Mouse (Mus musculus): ENCODE data around the gene Pemt. TPM values are rescaled to one million over a fixed set of nuclear protein-coding genes. Genes with fewer than 3 reads are reported as not detected.
A peak's percentile ranks its signal among the peaks of the same experiment; 100 is the strongest.

Pemt gene
- polyA plus RNA-seq, 1 experiment: 0.49 TPM

DNA sequence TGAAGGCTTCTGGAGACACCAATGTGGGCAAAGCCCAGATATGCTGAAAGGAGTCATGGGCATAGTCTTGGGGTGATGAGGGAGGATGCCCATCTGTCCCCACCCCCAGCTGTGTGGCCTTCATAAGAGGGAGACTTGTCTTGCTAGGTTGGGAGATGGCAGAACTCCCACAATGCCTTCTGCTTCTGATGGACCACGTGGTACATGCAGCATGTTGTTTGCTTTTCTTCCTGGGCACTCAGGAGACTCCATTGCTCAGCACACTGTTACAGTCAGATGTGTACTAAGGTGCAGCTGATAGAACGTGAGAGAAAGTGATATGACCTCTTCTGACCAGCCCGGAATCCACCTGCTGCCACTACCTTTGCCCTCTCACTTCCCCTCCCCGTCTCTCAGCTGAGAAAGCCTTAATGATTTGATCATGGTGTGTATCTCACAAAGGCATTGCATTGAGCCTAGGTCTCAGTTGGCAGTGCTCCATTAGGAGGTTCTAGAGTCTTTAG, 15.3 kb upstream of the Pemt start:
- no peaks in the 10 kb centered on the region for H3K9me3 ChIP-seq (ENCODE audit: control insufficient read depth, low read length)
- peaks cover 26% of the 10 kb centered on the region for H3K4me1 ChIP-seq (ENCODE audit: control insufficient read depth)
- no peaks in the 10 kb centered on the region for H3K36me3 ChIP-seq (ENCODE audit: control insufficient read depth)
- no peak overlapping the region for H3K4me3 ChIP-seq (replicated peaks)
- H3K27me3 ChIP-seq (ENCODE audit: control insufficient read depth): no peaks in the 10 kb centered on the region
- TF ChIP-seq TAL1 (IDR thresholded peaks at IDR 0.05; ENCODE audit: low read length) (no peak), GATA1 (IDR thresholded peaks at IDR 0.05; ENCODE audit: low read length) (no peak)

- Histone ChIP-seq H3K4me1 (ENCODE audit: control insufficient read depth) (peaks cover 33% of the 10 kb centered on the region), H3K27me3 (ENCODE audit: control insufficient read depth) (no peaks in the 10 kb centered on the region), H3K4me3 (replicated peaks) (no peak overlapping the region), H3K9me3 (ENCODE audit: control insufficient read depth, low read length) (no peaks in the 10 kb centered on the region), H3K36me3 (ENCODE audit: control insufficient read depth) (no peaks in the 10 kb centered on the region)
- TF ChIP-seq TAL1 (IDR thresholded peaks at IDR 0.05; ENCODE audit: low read length) (no peak), GATA1 (IDR thresholded peaks at IDR 0.05; ENCODE audit: low read length) (no peak)
Observed at GRCm38 (mm10) chr11:60060026-60060425, 13.7 kb upstream of the Pemt start.

GRCm38 (mm10) chr11:60058441-60058840, 12.2 kb upstream of the Pemt start:
- no peaks in the 10 kb centered on the region for H3K27me3 ChIP-seq (ENCODE audit: control insufficient read depth)
- TF ChIP-seq TAL1 (IDR thresholded peaks at IDR 0.05; ENCODE audit: low read length) (no peak), GATA1 (IDR thresholded peaks at IDR 0.05; ENCODE audit: low read length) (no peak)
- H3K4me1 ChIP-seq (ENCODE audit: control insufficient read depth): peaks cover 33% of the 10 kb centered on the region
- H3K9me3 ChIP-seq (ENCODE audit: control insufficient read depth, low read length): no peaks in the 10 kb centered on the region
- H3K4me3 ChIP-seq (replicated peaks): no peak overlapping the region
- no peaks in the 10 kb centered on the region for H3K36me3 ChIP-seq (ENCODE audit: control insufficient read depth)

GRCm38 (mm10) chr11:60057987-60058386, 11.7 kb upstream of the Pemt start:
- TF ChIP-seq GATA1 (IDR thresholded peaks at IDR 0.05; ENCODE audit: low read length) (no peak), TAL1 (IDR thresholded peaks at IDR 0.05; ENCODE audit: low read length) (no peak)
- Histone ChIP-seq H3K4me1 (ENCODE audit: control insufficient read depth) (peaks cover 33% of the 10 kb centered on the region), H3K9me3 (ENCODE audit: control insufficient read depth, low read length) (no peaks in the 10 kb centered on the region), H3K4me3 (replicated peaks) (no peak overlapping the region), H3K36me3 (ENCODE audit: control insufficient read depth) (no peaks in the 10 kb centered on the region), H3K27me3 (ENCODE audit: control insufficient read depth) (no peaks in the 10 kb centered on the region)

- Histone ChIP-seq H3K27me3 (ENCODE audit: control insufficient read depth) (no peaks in the 10 kb centered on the region), H3K4me3 (replicated peaks) (no peak overlapping the region), H3K36me3 (ENCODE audit: control insufficient read depth) (no peaks in the 10 kb centered on the region), H3K4me1 (ENCODE audit: control insufficient read depth) (peaks cover 21% of the 10 kb centered on the region), H3K9me3 (ENCODE audit: control insufficient read depth, low read length) (no peaks in the 10 kb centered on the region)
- TF ChIP-seq TAL1 (IDR thresholded peaks at IDR 0.05; ENCODE audit: low read length) (no peak), GATA1 (IDR thresholded peaks at IDR 0.05; ENCODE audit: low read length) (no peak)
Observed at GRCm38 (mm10) chr11:60056520-60056919, 10.2 kb upstream of the Pemt start.

DNA sequence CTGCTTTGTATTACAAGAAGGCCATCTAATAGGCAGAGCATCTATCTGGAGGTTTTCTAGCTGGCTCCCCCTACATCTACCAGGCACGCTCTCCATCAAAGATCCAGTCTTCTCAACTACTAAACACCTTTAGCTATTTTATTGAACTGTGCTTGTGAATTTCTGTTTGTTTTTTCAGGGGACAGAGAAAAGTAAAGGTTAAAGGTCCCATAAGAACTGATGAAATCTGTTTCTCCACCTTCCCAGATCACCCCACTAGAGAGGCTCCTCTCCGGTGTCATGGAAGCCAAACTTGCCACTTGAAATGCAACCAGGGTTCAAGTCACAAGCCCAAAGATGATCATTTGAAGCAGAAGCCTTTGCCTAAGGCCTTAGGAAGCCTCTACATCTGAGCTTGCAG, 2.6 kb upstream of the Pemt start:
- TF ChIP-seq TAL1 (IDR thresholded peaks at IDR 0.05; ENCODE audit: low read length) (no peak), GATA1 (IDR thresholded peaks at IDR 0.05; ENCODE audit: low read length) (no peak)
- H3K4me3 ChIP-seq (replicated peaks): no peak overlapping the region
- no peaks in the 10 kb centered on the region for H3K27me3 ChIP-seq (ENCODE audit: control insufficient read depth)
- H3K9me3 ChIP-seq (ENCODE audit: control insufficient read depth, low read length): peaks cover 6% of the 10 kb centered on the region
- H3K4me1 ChIP-seq (ENCODE audit: control insufficient read depth): peaks cover 25% of the 10 kb centered on the region
- H3K36me3 ChIP-seq (ENCODE audit: control insufficient read depth): no peaks in the 10 kb centered on the region

- Histone ChIP-seq H3K27me3 (ENCODE audit: control insufficient read depth) (no peaks in the 10 kb centered on the region), H3K36me3 (ENCODE audit: control insufficient read depth) (no peaks in the 10 kb centered on the region), H3K4me3 (replicated peaks) (peak overlapping the region; percentile 72), H3K4me1 (ENCODE audit: control insufficient read depth) (peaks cover 25% of the 10 kb centered on the region), H3K9me3 (ENCODE audit: control insufficient read depth, low read length) (peaks cover 6% of the 10 kb centered on the region)
- TF ChIP-seq GATA1 (IDR thresholded peaks at IDR 0.05; ENCODE audit: low read length) (no peak), TAL1 (IDR thresholded peaks at IDR 0.05; ENCODE audit: low read length) (no peak)
Observed at GRCm38 (mm10) chr11:60045676-60046057, 622 bp downstream of the Pemt start.

DNA sequence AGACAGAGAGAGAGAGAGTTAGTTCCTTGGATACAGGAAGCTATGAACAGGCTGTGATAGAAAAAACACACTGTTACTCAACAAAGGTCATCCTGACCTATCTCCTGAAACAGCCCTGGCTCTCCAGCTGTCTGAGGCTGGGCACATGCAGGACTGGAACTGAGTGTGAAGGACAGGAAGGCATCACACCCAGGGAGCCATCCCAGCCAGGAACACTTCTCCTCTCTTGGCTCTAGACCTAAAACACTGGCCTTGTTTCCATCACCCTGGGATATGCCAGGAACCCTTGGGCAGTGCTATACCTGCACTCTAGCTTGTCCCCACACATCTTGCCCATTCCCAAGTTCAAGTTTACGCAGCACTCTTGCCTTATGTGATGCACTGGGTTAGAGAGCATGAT, 1.5 kb downstream of the Pemt start:
- H3K4me3 ChIP-seq (replicated peaks): no peak overlapping the region
- peaks cover 25% of the 10 kb centered on the region for H3K4me1 ChIP-seq (ENCODE audit: control insufficient read depth)
- peaks cover 2% of the 10 kb centered on the region for H3K9me3 ChIP-seq (ENCODE audit: control insufficient read depth, low read length)
- no peaks in the 10 kb centered on the region for H3K27me3 ChIP-seq (ENCODE audit: control insufficient read depth)
- TF ChIP-seq TAL1 (IDR thresholded peaks at IDR 0.05; ENCODE audit: low read length) (no peak), GATA1 (IDR thresholded peaks at IDR 0.05; ENCODE audit: low read length) (no peak)
- H3K36me3 ChIP-seq (ENCODE audit: control insufficient read depth): no peaks in the 10 kb centered on the region

DNA sequence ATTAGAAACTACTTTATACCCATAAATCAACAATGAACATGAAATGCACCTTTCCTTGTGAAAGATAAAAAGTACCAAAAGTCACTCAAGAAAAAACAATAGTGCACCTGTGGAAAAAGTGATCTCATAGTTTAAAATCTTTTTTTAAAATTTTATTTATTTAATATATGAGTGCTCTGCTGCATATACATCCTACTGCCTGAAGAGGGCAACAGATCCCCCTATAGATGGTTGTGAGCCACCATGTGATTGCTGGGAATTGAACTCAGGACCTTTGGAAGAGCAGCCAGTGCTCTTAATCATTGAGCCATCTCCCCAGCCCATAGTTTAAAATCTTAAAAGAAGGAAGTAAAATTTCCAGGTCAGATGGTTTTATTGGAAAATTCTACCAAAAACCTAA, 4.0 kb downstream of the Pemt start:
- TF ChIP-seq GATA1 (IDR thresholded peaks at IDR 0.05; ENCODE audit: low read length) (no peak), TAL1 (IDR thresholded peaks at IDR 0.05; ENCODE audit: low read length) (no peak)
- H3K36me3 ChIP-seq (ENCODE audit: control insufficient read depth): no peaks in the 10 kb centered on the region
- H3K4me3 ChIP-seq (replicated peaks): no peak overlapping the region
- no peaks in the 10 kb centered on the region for H3K9me3 ChIP-seq (ENCODE audit: control insufficient read depth, low read length)
- H3K27me3 ChIP-seq (ENCODE audit: control insufficient read depth): no peaks in the 10 kb centered on the region
- peaks cover 25% of the 10 kb centered on the region for H3K4me1 ChIP-seq (ENCODE audit: control insufficient read depth)
